Mouse (Mus musculus): ENCODE results near the gene Raly.

- TF ChIP-seq CTCF (IDR thresholded peaks at IDR 0.05; ENCODE audit: extremely low read depth, insufficient read length, insufficient replicate concordance, low read depth, low read length) (no peak), POLR2A (IDR thresholded peaks at IDR 0.05; ENCODE audit: low read depth, low read length) (no peak)
Observed at GRCm38 (mm10) chr2:154758454-154758853, 32.4 kb upstream of the Raly start.
